Mouse (Mus musculus): ENCODE data around the gene Taf9.

Gene Taf9

DNA sequence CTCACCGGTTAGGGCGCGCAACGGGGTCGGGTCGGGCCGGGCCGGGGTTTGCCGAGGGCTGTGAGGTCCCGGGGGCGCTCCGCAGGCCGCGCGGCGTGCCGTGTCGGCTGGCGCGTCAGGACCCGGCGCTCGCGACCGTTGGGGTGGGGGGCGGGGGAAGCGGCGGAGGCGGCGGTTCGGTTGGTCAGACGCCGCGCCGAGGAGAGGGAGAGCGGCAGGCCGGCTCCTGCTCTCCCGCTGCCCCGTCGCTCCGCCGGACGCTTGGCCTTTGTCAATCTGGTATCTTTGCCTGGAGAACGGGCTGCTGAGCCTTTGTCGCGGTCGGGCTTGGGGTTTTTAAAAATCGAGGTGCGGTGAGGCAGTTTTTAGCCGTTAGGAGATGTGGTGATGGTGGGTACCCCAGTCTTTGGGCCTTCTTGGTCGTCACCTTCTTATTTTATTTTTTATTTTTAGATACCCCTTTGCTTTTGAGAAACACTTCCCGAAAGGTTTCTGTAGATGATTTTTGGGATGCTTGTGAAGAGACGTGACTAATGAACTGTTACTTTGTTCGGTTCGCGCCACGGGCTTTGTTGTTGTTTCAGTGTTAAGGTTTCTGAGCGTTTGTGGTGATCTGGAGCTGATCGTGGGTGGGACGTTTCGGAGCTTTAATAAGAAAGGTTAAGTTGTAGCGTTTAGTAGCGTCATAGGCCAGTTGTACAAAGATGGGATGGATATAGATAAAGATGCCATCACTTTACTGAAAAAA lies at the start of gene Taf9:
Gene Taf9, plus strand, starts transcription at position 141 of the 748 bp plus-strand sequence.
- DNase-seq = no peak

DNA sequence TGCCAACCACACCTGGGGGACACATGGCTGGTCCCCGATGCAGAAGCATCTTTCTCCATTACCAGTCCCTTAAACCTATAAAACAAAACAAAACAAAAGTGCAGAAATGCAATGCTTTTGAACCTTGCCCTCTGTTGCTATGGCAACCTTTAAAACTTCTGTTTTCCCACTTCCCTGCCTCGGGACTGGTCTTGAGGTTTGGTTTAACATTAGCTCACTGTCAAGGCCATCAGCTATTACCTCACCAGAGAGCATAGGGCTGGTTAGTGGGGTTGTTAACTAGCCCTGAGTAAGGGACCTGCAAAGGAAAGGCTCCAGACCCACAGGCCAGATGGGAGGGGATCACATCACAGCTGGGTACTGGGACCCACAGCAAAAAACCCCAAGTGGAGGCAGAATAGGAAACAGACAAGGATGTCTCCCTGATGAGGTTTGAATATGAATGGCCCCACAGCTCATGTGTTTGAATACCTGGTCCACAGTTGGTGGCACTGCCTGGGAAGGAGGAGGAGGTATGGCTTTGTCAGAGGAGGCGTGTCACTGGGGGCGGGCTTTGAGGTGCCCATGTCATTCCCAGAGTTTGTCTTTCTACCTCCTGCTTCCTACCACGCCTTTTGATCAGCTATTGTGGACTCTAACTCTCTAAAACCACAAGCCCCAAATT lies 49.0 kb upstream of the Taf9 start:
- no peak for DNase-seq

DNA sequence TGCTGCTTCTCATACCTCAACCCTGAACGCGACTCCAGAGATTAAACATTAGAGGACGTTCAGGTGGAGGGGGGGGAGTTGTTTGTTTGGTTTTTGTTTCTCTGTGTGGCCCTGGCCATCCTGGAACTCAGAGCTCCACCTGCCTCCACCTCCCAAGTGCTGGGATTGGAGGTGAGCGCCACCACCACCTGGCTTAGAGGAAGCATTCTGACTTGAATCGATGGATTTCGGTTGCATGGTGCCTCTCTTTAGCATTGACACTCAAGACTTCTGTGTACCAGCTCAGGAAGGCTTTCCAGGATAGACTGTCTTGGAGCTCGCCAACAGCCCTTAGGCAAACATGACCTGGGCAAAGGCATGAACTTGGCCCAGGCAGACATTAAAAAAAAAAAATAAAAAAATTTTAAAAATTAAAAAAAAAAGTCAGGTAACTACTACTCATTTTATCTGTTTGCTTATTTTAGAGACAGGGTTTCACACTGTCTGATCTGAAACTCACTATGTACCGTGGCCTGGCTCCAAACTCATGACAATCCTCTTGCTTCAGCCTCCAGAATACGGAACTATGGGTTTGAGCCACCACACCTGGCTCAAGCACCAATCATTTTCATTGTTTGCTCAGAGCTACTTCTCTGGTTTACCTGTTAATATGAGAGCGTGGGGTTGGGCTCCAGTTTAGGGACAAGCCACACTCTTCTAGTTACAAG lies 48.2 kb upstream of the Taf9 start:
- no peak for DNase-seq

DNA sequence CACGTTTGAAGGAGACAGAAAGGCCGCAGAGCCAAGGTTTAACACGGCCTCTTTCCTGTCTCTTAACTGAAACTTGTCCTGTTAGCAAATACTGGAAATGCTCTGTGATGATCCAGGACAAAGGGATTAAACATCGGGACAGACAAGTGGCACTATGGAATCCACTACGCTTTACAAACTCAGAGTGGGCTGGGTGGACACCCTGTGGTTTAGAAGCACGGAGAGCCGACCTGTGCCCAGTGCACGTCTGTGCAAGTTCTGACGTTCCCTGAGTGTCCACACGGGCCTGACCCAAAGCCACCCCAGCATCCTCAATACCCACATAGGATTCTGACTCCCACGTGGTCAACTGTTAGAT lies 47.7 kb upstream of the Taf9 start:
- DNase-seq = no peak

DNA sequence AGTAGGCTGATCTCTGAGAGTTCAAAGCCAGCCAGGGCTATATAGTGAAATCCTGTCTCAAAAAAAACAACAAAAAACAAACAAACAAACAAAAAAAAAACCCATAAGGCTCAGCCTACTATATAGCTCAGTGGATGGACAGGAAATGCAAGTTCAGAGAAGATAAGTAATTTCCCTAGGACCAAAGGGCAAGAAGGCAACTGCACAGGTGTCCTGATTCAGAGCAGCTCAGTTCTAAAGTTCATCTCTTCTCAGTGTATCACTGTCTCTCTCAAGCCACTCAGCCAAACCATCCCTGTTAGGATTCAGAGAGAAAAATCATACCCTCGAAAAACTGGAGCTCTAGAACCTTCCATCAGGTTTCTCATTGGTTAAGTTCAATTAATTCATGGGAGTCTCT lies 45.5 kb upstream of the Taf9 start:
- DNase-seq = no peak

DNA sequence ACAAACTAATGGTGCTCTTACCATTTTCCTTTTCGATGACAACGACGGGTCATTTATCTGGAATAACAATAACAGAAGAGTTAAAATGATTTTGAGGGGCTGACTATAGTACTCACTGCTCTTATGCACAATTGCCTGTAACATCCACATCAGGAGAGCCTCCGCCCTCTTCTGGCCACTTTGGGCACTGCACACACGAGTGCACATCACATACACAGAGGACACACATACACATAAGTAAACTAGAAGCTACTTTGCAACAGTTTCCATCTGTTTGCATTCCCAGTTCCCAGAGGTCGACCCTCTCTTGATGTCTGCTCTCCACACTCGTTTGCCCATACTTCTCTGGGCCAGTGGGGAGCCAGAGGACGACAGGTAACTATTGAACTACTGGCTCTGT lies 43.6 kb upstream of the Taf9 start:
- no peak for DNase-seq

DNA sequence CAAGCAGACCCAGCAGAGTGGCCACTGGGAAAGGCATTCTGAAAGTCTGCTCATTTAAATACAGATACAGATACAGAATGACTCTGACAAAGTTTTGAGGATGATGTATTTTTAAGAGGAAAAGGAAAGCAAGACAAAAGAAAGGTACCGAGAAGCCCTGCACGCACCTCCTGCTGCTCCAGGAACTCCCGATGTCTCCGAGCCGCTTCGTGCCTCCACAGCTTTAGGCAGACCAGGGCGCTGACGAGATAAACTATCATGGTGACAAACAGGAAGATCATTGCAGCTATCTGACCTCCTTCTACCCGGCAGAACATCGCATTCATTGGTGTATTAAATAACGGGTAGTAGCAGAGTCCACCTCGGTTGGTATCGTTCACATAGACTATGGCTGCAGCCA lies 40.1 kb upstream of the Taf9 start:
- no peak for DNase-seq

DNA sequence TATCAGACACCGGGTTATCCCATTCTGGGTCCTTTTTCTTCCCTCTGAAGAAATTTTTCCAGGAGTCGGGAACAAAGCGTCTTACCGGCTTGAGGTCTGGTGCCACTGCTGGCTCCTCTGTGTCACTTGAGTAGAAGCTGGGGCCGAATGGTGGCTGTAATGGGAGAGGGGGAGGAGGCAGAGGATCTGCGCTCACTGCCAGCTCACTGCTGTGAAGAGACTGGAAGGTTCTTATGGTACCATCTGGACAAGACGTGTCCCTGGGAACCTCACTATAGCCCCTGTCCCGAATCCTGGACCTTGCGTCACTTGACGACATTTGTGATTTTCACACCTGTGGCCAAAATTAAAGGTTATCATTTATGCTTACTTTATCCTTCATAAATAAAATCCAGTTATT lies 39.1 kb upstream of the Taf9 start:
- peak; percentile 40 for DNase-seq

DNA sequence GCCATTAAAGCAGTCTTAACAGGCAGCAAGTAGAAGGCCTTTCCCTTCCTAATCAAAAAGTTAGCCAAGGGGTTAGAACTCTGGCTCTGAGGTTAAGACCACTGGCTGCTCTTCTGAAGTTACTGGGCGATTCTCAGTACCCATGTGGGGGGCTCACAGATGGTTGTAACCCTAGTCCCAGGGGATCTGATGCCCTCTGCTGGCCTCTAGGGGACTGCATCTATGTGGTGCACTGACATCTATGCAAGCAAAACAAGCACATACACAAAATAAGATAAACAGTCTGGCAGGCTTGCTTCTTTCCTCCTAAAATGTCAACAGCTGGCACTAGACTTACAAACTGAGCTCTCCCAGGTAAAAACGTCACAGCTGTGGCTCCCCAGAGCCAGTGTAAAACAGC lies 38.5 kb upstream of the Taf9 start:
- DNase-seq = no peak

DNA sequence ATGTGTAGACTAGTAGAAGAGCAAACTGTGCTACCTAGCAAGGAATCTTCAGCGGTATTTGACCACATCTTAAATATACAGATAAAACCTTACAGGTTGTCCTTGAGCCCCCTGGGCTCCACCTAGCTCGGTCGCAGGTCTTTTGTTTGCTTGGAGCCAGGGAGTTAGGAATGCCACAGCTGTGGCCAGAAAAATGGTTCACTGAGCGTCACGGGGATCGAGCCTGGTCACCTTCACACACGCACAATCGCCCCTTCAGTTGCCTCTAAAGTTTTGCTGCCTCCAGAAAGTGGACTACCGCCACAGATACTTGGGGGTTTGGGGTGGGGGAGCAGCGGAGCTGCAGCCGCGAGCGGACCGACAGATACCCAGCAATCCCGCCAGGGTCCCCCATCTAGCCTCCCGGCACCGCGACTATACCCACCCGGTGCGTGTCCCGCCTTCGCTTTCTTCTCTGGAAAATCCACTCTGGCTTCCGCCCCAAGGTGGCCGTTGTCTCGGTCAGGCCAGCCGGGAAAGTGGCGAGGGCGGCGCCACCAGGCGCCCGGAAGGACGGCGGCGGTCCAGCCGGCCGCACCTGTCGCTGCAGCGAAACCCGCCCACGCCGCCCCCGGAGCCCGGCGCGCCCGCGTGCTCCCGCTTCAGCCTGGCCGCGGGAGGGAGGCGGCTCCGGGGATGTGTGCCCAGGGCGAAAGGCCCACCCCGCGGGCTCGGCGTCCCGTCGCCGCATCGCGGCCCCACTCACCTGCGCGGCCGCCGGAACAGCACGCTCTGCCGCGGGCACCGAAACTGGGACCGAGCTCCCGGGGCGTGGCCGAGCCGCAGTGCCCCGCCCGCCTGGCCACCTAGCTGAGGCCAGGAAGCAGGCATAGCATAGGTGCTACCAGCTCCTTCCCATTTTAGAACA lies 34.9 kb upstream of the Taf9 start, which contains the start of gene Marveld2:
Gene Marveld2, minus strand, starts transcription at position 791 of the 907 bp plus-strand sequence.
- DNase-seq = peak; percentile 83

DNA sequence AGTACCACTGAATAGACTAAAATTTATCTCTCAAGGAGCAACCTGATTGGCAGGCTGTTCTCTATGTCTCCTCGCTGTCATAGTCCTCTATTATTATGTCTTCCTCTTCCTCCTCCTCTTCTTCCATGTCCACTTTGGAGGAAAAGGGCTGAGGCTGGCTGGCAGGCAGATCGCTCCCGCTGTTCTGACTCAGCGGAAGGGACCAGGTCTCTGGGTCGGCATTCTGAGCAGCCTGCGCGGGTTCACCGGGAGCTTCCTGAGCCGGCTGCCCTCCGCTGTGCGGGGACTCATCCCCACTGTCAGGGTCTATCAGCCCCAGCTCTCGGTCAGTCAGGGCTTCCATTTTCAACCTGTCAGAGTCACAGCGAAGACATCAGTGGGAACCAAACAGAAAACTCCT lies 33.8 kb upstream of the Taf9 start:
- peak; percentile 42 for DNase-seq

DNA sequence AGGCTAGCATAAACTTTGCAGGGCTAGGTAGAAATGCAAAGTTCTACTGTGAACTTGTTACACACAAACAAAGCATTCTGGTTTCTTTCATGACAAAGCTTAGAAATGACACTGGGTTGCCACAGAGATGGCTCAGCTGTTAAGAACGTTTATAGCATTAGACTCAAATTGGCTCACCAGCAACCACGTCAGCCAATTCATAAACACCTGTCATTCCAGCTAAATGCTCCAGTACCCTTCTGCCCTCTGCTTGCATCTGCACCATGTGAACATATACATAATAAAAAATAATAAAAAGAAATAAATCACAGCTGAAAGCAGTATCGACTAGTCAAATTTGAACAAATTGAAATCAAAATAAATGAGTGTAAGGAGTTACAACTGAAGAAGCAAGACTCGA lies 29.1 kb upstream of the Taf9 start:
- DNase-seq = no peak

DNA sequence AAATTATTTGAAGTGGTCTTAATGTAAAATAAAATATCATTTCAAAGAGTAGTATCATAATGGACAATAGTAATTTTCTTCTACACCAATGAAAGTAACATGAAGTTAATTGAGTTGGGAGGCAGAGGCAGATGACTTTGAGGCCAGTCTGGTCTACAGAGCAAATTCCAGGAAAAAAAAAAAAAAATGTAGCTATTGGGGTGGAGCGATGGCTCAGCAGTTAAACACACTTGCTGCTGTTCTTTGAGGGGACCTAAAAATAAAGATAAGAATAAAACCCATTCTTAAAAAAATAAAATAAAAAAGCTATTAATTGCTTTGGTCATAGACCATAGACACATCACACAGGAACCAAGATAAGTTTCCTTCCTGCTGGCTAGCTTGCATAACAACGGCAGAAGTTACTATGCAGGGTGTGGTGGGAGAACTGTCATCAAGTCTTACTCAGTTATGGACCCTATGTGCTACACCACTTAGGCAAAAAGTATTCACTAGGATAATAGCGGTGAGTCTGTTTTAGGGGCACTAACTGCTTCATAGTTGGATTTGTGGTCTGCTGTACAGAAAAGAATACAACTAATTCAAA lies 17.2 kb upstream of the Taf9 start:
- no peak for DNase-seq

DNA sequence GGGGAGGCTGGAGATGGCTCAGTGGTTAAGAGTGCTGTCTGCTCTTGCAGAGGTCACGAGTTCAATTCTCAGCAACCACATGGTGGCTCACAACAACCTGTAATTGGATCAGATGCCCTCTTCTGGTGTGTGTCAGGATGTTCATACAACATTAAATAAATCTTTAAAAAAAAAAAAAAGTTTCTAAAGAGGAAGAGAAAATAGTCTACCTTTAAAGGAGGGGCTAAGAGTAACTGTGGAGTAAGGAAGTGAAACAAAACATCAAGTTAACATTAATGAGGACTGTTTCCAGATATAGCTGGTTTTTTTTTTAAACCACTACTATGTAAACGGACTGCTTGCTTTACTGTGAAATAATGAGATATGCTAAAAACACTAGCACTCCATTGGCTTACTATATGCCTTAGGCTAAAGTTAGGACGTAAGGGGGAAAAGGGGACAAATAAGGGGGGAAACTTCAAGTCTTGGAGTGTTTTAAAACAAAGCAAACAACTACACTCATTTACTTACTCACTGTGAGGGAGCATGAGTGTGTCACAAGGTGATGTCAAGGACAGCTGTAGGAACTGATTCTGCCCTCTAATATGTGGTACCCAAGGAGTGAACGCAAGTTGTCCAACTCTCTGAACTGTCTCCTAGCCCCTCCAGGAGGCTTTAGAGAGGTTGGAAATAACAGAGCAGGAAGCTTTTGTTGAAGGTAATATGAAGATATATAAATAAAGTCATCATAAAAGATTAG lies 8.7 kb upstream of the Taf9 start:
- no peak for DNase-seq

DNA sequence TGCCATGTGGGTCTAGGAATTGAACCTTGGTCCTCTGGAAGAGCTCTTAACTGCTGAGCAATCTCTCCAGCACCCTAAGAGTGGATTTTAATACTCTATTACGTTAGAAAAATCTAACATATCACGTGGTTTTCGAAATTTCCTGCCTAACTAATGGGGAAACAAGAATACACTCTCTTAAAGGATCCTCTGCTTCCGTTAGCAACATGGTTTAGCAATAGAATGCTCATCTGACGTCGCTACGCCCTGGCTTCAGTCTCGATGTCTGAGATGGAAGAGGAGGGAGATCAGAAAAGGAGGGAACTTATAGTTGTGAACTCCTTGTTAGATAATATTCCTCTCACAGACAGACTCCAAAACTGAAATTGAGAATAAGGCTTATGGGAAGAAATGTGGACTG lies 3.2 kb upstream of the Taf9 start:
- DNase-seq = no peak

DNA sequence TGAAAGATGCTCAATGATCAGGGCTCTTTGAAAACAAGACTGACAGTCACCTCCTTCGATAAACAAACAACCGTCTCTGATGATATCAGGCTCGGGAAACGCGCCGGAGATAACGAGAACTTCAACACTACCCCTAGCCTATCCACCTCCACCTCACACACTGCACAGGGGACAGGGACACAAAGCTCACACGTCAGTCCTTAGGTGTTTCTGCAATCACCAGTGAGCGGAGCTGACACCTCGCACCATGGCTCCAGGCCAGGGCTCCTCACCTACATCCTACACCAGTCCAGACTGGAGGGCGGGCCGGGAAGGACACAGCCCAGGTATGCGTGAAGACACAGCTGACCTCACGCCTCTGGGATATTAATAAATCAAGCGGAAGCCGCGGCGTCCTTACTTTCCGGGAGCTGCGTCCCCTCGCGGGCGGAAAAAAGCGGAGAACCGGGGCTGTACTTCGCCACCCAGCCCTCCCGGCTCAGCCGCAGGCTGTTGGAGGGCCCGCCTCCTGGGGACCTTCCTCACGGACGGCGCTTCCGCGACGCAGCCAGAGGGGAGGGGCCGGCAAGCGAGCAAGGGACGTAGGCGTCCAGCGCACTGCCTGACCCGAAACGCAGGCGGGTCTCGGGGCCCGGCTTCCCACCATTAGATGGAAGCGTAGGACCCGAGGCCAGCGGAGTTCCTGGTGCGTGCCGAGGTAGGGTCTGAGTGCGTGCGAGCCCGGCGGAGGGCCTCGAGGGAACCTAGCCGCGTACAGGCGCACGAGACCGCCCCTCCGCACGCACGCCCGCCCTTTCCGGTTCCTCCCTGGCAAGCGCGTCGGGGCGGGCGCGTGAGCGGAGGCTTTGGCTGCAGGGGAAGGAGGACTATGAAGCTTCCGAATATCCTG lies 585 bp upstream of the Taf9 start, which contains the start of the genes Ak6 and Rad17:
Gene Ak6, plus strand, starts transcription at position 430 of the 889 bp plus-strand sequence.
Gene Rad17, minus strand, starts transcription at position 502 of the 889 bp plus-strand sequence.
- DNase-seq = peak; percentile 97

DNA sequence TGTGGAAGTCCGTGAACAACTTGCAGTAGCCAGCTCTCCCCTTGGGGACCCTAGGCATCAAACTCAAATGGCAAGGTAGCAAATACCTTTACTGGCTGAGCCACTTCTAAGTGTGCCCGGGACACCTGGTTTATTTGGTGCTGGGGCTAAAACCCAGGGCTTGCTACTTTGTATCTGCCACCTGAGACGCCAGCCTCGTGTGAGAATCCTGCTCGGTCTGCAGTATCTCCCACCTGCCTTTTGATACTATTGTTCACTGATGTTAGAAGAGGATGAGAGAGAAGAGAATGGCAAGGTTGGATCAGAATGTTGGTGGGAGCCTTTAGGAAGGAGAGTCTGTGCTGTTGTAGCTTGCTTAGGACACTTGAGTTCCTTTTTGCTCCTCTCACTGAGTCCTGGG lies 6.7 kb downstream of the Taf9 start:
- DNase-seq = no peak

DNA sequence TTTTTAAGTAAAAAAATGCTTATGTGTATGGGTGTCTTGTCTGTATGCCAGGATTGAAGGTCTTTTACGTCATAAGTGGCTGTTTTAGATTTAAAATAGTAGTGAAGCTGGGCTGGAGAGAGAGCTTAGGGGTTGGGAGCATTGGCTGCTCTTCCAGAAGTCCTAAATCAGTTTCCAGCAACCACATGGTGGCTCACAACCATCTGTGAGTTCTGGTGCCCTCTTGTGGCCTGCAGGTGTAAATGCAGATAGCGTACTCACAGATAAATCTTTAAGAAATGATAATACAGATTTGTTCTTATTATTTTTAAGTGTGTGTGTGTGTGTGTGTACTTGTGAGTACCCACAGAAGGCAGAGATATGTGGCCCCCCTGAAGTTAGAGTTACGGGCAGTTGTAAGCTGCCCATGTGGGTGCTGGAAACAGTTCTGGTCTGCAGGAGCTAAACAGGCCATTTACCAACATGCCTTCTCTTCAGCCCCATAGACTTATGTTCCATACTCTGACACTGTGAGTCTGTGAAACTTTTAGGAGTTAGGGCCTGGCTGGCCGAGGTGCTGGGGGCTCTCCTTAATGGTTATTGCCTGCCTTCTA lies 8.6 kb downstream of the Taf9 start:
- peak; percentile 46 for DNase-seq

DNA sequence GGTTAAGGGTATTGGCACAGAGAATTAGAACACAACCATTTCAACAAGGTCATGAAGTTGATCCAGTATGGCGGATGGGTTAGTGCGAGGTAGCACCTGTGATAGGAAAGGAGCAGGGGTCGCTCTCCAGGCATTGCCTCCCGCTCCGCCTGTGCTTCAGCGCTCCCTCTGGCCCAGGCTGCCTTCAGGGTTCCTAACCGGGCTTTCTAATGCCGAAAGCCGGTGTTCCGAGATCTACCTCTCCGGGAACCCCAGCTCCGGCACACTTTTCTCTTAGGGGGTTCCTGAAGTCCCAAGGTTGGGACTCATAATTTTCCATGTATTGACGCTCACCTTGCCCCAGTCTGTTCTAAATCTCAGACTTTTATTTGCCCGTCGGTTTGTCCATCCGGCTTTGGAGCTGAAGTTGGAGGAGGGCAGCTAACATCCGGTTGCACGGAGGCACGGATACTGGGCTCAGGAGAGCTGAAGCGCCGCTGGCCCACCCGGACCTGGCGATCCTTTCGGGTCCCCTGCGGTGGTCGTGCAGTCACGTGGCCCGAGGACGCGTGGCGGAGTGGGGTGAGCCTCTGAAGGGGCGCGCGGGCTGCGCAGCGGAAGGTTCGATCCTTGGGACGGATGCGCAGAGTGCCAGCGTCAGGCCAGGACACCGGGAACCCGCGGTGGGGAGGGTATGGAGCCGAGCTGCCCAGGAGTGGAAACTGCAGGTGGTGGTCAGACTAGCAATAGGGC lies 18.1 kb downstream of the Taf9 start, which contains the start of gene Ccdc125:
Gene Ccdc125, plus strand, starts transcription at position 427 of the 732 bp plus-strand sequence.
- DNase-seq = no peak

All from cerebellum, adult 8-10 months (tissue).